Mouse (Mus musculus) adrenal gland, adult 2 months (tissue): Measurements from ENCODE around the gene Mylk. TPM values are rescaled to one million over a fixed set of nuclear protein-coding genes. Genes with fewer than 3 reads are reported as not detected.
A peak's percentile ranks its signal among the peaks of the same experiment; 100 is the strongest.

Experiments used
- DNase-seq: peaks from one replicate; pipeline ENCODE4 v3.0.0; 2021
- polyA plus RNA-seq: library from polyadenylated mRNA; depleted of rRNA; stranded (reverse); fragments of >200 nt; gene quantifications from 2 replicates; pipeline ENCODE4 v1.2.3, GENCODE M21; 2012
- total RNA-seq, 2 experiments: library from RNA; stranded (reverse); gene quantifications; 2 replicates each; pipeline ENCODE4 v1.2.3; 2021

Mylk gene
- total and polyA plus RNA-seq, 3 experiments: 20.0 to 58.8 (median 53.7) TPM

DNA sequence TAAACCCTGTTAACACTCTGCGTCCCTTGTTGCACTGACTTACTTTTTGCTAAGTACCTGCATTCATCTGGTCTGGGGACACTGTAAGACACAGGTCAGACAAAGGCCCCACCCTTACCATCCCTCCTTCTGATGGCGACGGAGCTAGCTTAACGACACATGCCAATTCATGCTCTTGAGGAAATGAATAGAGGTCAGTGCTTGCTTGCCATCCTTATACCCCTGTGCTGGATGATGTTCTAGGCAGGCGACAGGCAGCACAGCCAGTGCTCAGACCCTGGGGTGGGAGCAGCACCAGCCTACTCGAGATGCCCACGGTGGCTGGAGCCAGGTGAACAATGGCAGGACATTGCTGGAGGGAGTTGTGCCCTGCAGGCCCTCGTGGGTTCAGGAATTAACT lies 157.8 kb downstream of the Mylk start:
- DNase-seq: no peak

DNA sequence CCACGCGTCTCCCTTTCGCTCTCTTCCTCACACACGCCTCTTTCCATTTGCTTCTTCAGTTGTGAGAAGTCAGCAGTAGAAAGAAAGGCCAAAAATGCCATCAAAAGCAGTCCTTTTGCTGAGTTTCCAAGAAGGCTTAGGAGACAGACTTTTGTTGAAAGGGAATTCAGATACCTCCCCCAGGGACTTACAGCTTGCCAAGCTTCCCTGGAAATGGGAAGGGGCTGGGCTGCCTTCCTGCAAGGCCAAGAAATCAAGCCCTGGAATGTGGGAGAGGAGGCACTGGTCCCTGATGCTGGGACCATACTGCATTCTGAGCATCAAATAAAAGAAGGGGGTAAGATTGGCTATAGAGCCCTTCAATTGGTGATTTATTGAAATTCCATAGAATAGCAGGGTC lies 159.9 kb downstream of the Mylk start:
- DNase-seq: no peak

GRCm38 (mm10) chr16:34909437-34909836 lies 164.4 kb downstream of the Mylk start:
- no peak for DNase-seq

DNA sequence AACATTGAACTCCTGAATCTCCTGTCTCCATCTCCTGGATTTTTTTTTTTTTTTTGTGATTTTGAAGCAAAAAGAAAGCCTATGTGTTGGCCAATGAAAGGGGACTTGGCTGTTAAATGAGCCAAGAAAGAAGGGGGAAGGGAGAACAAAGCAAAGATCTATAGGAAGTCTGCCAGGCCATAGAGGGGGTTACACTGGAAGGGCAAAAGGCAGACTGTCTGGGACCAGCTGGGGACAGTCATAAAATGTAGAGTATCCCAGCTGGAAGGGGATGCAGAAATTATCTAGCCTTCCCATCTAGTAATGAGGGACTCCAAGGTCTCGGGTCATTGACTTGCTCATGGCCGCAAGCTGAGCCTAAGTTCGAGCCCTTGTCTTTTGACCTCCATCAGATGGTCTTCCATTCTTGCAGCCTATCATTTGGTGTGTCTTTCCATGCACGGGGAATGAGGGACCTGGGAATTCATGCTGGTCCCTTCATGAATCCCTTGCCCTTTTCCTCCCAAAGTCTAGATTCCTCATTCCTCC lies 172.4 kb downstream of the Mylk start:
- no peak for DNase-seq

DNA sequence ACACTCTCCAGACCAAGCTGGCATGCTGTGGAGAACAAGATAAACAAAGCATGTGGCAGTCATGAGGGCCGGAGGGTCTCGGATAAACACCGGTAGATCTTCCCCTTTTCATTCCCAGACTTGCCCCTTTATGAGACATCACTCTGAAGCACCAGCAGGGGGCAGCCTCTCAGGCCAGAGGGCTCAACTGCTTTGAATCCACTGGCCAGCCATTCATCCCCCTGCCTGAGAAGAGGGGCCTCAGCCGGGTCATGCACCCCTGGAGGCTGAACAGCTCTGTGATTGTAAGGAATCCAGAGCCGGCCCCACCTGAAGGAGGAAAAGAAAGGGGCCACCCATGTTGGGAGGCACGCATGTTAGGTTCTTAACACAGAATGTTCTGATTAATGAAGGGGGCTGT lies 175.2 kb downstream of the Mylk start:
- peak; percentile 40 for DNase-seq

DNA sequence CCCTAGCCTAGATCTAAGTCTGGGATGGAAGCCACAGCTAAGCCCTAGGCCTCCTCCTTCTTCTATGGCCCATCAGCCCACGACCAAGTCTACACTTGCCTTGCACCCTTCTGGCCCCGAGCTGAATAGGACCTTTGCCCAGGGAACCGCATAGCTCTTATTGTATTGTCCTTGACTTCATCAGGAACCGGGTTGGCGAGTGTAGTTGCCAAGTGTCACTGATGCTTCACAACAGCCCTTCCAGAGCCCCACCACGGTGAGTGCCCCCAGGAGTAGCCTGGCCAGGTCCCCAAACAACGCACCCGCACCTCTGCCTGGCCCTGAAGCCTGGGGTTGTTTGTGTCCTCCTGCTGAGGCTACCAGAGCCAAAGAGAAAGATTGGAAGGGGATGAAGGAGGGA lies 175.9 kb downstream of the Mylk start:
- no peak for DNase-seq

DNA sequence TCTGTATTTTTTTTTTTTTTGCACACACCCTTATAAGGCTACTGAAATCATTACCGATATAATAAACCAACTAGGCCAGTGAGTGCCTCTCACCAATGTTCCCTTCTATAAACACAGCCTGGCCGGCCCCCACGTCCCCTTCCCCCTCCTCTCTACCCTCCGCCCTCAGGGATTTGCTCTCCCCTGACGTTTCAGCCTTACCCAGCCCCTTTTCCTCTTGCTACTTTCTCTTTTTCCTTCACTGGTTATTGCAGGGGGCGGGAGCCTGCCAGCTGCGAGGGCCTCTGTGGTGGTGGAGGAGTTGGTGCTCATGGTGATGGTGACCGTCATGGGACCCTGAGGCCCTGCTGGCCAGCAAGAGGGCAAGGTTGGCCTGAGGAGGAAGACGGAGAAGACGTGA lies 176.3 kb downstream of the Mylk start:
- peak; percentile 27 for DNase-seq

- DNase-seq: peak; percentile 18
These were observed 178.6 kb downstream of the Mylk start for GRCm38 (mm10) chr16:34923630-34924029.

DNA sequence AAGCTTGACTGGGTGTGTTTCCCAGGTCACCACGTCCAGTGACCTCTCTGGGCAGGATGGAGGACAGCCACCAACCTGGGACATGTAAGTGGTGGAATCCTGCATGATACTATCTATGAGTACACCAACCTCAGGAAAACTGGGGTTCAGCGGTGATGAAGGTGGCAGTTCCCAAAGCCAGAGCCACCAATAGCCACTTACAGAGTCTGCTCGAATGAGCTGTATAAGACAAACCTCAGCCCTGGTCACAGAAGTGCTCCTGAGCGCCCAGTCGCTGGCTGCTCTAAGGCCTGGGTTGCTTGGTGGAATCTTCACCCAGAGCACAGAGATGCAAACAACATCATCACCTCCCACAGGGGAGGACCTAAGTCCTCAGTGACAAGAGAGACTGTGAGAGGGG lies 179.3 kb downstream of the Mylk start:
- no peak for DNase-seq

GRCm38 (mm10) chr16:34924937-34925618 lies 180.1 kb downstream of the Mylk start:
- peak; percentile 90 for DNase-seq

- peak; percentile 80 for DNase-seq
These were observed 181.8 kb downstream of the Mylk start for GRCm38 (mm10) chr16:34926531-34927435.

- DNase-seq: no peak
These were observed 184.7 kb downstream of the Mylk start for GRCm38 (mm10) chr16:34929686-34930085.

DNA sequence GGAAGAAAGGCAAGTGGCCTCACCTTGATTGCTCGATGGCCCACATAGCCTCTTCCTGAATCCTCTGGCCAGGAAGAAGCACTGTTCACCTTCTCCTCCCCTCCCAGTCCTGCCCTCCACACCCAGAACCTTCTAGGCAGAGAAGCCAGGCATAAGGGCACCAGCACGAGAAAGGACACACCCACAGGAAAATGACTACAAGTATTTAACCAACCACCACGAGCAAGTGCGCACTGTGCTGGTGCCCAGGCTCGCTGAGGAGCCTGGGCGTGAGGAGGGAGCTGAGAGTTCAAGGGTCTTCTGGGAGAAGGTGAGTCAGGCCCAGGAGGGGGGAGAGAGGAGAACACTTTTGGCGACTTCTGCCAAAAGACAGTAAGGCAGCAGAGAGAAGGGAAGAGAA lies 185.1 kb downstream of the Mylk start:
- DNase-seq: no peak

- DNase-seq: no peak
These were observed 186.3 kb downstream of the Mylk start for GRCm38 (mm10) chr16:34931306-34931705.

GRCm38 (mm10) chr16:34933173-34933572 lies 188.2 kb downstream of the Mylk start:
- no peak for DNase-seq

- no peak for DNase-seq
These were observed 189.5 kb downstream of the Mylk start for GRCm38 (mm10) chr16:34934486-34934885.

DNA sequence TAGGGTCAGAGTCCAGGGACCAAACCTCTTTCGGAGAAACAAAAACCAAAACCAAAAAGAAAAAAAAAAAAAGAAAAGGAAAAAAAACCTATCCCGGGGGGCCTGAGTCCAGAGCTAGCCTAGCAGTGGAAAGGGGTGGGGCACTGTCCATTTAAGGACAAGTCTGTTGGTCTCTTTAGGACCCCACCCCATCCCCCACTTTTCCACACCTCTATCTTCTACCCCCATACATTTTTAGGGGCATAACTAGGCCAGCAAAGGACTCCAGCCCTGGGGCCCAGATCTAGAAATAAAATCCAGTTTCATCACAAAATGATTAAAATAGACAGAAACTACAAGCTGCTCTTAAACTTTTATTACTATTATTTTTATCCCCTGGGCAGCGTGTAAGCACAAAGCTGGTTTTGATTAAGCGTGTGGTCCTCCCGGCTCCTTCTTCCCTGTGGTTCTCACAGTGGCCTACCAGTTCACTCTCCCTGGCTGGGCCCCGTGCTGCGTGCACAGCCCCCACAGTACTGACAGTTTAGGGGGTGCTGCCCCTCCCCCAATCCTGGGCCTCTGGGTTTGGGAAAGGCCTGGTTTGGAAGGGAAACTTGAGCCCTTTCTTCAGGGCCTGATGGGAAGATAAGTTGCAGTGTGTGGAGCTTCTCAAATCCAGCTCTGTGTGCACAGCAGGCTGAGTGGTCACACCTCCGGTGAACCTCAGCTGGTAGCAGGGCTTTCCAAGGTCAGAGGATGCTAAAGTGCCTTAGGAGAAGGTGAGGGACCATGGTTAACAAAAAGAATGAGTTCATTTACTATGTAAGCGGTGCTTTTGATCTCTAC lies 190.7 kb downstream of the Mylk start:
- DNase-seq: no peak

DNA sequence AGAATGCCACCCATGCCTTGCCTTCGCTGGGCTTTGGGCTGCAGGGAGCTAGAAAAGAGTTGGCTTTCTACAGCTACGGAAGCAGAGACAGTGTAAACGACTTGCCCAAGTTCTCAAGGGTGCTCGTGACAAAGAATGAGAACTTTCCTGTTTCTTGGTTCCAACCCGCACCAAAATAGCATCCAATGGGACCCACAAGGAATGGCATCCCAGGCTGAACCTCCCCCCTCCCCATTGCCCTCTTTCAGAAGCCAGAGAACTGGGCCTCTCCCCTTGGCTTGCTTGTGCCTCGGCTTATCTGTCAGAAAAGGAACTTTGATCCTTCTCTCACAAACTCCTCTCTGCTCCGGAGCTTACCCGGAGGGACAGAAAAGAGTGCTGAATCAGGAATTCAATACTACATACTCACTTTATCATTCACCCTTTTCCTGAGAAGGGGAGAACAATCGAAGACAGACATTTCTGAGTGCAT lies 191.4 kb downstream of the Mylk start:
- DNase-seq: no peak

GRCm38 (mm10) chr16:34937611-34938010 lies 192.6 kb downstream of the Mylk start:
- DNase-seq: peak; percentile 53

DNA sequence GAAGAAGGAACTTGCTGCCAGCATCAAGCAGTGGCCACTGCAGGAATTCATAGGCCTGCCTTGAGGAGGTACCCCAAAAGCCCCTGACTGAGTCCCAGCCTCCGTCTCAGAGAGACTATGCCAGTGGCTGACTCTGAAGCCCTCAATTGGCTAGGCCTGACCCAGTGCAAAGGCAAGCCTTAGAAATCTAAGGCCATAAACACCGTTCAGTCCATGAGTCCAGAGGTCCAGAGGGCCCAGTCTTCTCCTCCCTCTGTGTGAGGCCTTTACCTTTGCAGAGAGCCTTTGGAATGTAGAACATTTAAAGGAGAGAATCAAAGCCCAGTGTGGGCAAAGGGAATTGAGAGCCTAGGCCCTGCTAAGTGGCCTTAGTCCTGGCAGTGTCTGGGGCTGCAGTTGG lies 193.2 kb downstream of the Mylk start:
- no peak for DNase-seq

DNA sequence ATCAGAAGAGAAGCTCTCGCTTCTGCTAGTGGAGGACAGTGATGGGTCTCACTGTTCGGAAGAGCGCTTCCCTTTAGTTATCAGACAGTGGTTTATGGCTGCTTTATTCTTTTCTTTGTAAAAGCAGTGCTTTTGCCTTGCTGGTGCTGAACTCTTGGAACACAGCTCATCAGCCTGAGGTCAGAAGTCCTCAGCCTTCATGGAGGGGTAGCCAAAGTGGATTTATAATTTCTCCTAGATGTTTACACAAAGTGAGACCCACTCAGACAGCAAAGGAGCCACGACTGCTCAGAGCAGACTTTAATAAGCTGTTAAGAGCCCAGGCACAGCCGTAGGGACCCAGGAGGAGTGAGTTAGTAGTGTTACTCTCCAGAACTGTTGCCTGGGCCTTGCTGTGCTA lies 194.9 kb downstream of the Mylk start:
- no peak for DNase-seq

- DNase-seq: no peak
These were observed 195.4 kb downstream of the Mylk start for GRCm38 (mm10) chr16:34940363-34940762.
